Mouse (Mus musculus) small intestine, adult 2 months (tissue): Measurements from ENCODE around the gene Zfp652. TPM values are rescaled to one million over a fixed set of nuclear protein-coding genes. Genes with fewer than 3 reads are reported as not detected.

ENCODE experiments used
- H3K27ac ChIP-seq: fragments of 200-500 bp; 2 replicates; pipeline ENCODE4 v1.5.1; 2012; ENCODE audit warnings: low read depth, low read length, control low read depth, inconsistent platforms; ENCODE audit not compliant: insufficient read depth
- H3K27me3 ChIP-seq: fragments of 200-500 bp; 2 replicates; pipeline ENCODE4 v1.6.1; 2012; ENCODE audit warnings: mild to moderate bottlenecking, moderate library complexity, low read length, inconsistent platforms; ENCODE audit not compliant: control insufficient read depth, insufficient read depth
- H3K36me3 ChIP-seq: fragments of 200-500 bp; 2 replicates; pipeline ENCODE4 v1.6.1; 2012; ENCODE audit warnings: mild to moderate bottlenecking, low read length, control low read depth, inconsistent platforms; ENCODE audit not compliant: control insufficient read depth, insufficient read depth
- H3K4me1 ChIP-seq: fragments of 200-500 bp; 2 replicates; pipeline ENCODE4 v1.6.1; 2012; ENCODE audit warnings: low read length, inconsistent platforms, mixed read lengths; ENCODE audit not compliant: control insufficient read depth, insufficient read depth, insufficient read length
- H3K4me3 ChIP-seq: fragments of 200-500 bp; 2 replicates; pipeline ENCODE4 v1.5.1; 2012; ENCODE audit warnings: low read depth, mild to moderate bottlenecking, control low read depth, inconsistent platforms, low read length, moderate library complexity
- CTCF ChIP-seq: fragments of 200-500 bp; IDR thresholded peaks from 2 replicates; pipeline ENCODE4 v1.5.1; 2012; ENCODE audit warnings: low read depth, mild to moderate bottlenecking, control low read depth, inconsistent platforms, low read length, moderate library complexity, mixed read lengths; ENCODE audit not compliant: insufficient replicate concordance, insufficient read length; ENCODE audit errors: extremely low read depth
- POLR2A ChIP-seq: fragments of 200-500 bp; IDR thresholded peaks from 2 replicates; pipeline ENCODE4 v1.6.1; 2012; ENCODE audit warnings: low read depth, mild to moderate bottlenecking, control low read depth, inconsistent platforms, low read length, moderate library complexity
- WGBS: fragments of 180-500 bp; shearing (Covaris S2); methylation state at CpG from one replicate; pipeline ENCODE4 v1.1.7; 2018; 5-methylcytosine and 5-hydroxymethylcytosine counted together
- polyA plus RNA-seq: library from polyadenylated mRNA; depleted of rRNA; stranded (reverse); fragments of >200 nt; gene quantifications from 2 replicates; pipeline ENCODE4 v1.2.3, GENCODE M21; 2012

The Zfp652 gene
- polyA plus RNA-seq, 1 experiment: 25.1 TPM

GRCm38 (mm10) chr11:95785675-95786074, 73.2 kb downstream of the Zfp652 start:
- Histone ChIP-seq H3K27me3 (no peaks in the 10 kb centered on the region), H3K27ac (no peak overlapping the region), H3K4me1 (peaks cover 3% of the 10 kb centered on the region; the same call in 1 of the 2 replicates), H3K36me3 (no peaks in the 10 kb centered on the region), H3K4me3 (no peak overlapping the region)
- 87% methylated on average over 4 of the region's 4 CpGs for WGBS
- TF ChIP-seq POLR2A: no peak
- peak; percentile 65; the same call in 1 of the 2 replicates for TF ChIP-seq CTCF

- 87% methylated on average over 6 of the region's 6 CpGs for WGBS
- H3K36me3 ChIP-seq: no peaks in the 10 kb centered on the region
- H3K4me1 ChIP-seq: peaks cover 3% of the 10 kb centered on the region; the same call in 1 of the 2 replicates
- no peaks in the 10 kb centered on the region for H3K27me3 ChIP-seq
- TF ChIP-seq POLR2A: no peak
- no peak for TF ChIP-seq CTCF
- H3K4me3 ChIP-seq: no peak overlapping the region
- H3K27ac ChIP-seq: no peak overlapping the region
These were observed 74.0 kb downstream of the Zfp652 start for GRCm38 (mm10) chr11:95786511-95786910.

- Histone ChIP-seq H3K27ac (no peak overlapping the region), H3K4me3 (no peak overlapping the region), H3K36me3 (no peaks in the 10 kb centered on the region), H3K4me1 (peaks cover 3% of the 10 kb centered on the region; the same call in 1 of the 2 replicates), H3K27me3 (no peaks in the 10 kb centered on the region)
- TF ChIP-seq CTCF: no peak
- no peak for TF ChIP-seq POLR2A
- 38% methylated on average over 8 of the region's 8 CpGs for WGBS
These were observed 77.0 kb downstream of the Zfp652 start for GRCm38 (mm10) chr11:95789451-95789891.

GRCm38 (mm10) chr11:95791787-95792186, 79.3 kb downstream of the Zfp652 start:
- Histone ChIP-seq H3K4me3 (no peak overlapping the region), H3K27me3 (peaks cover 7% of the 10 kb centered on the region), H3K36me3 (no peaks in the 10 kb centered on the region), H3K4me1 (peaks cover 8% of the 10 kb centered on the region), H3K27ac (no peak overlapping the region)
- no peak for TF ChIP-seq CTCF
- no peak for TF ChIP-seq POLR2A
- WGBS: 87% methylated on average over 13 of the region's 13 CpGs

- no peak for TF ChIP-seq CTCF
- TF ChIP-seq POLR2A: no peak
- WGBS: 93% methylated on average over 8 of the region's 8 CpGs
- Histone ChIP-seq H3K27me3 (peaks cover 11% of the 10 kb centered on the region), H3K4me3 (no peak overlapping the region), H3K36me3 (no peaks in the 10 kb centered on the region), H3K27ac (no peak overlapping the region), H3K4me1 (peaks cover 9% of the 10 kb centered on the region)
These were observed 80.6 kb downstream of the Zfp652 start for GRCm38 (mm10) chr11:95792950-95793509.

DNA sequence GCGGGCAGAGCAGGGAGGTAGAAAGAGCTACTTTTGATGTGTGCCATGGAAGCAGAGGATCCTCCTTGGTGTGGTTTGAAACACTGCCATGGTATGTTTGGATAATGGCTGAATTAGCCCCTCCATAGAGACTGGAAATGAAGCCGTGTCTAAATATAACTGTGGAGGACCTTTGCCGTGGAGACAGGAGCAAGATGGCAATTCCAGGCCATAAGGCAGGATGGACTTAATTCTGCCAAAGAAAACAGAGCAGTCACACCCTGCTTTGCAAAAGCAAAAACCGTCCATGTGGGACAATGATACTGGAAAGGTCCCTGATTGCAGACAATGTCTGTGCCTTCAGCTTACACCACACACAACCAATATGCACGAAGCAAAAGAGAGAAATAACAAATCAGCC, 81.7 kb downstream of the Zfp652 start:
- WGBS: 66% methylated on average over 5 of the region's 5 CpGs
- Histone ChIP-seq H3K4me1 (peaks cover 8% of the 10 kb centered on the region), H3K27ac (no peak overlapping the region), H3K4me3 (no peak overlapping the region), H3K36me3 (no peaks in the 10 kb centered on the region), H3K27me3 (peaks cover 11% of the 10 kb centered on the region)
- TF ChIP-seq CTCF: no peak
- TF ChIP-seq POLR2A: no peak

DNA sequence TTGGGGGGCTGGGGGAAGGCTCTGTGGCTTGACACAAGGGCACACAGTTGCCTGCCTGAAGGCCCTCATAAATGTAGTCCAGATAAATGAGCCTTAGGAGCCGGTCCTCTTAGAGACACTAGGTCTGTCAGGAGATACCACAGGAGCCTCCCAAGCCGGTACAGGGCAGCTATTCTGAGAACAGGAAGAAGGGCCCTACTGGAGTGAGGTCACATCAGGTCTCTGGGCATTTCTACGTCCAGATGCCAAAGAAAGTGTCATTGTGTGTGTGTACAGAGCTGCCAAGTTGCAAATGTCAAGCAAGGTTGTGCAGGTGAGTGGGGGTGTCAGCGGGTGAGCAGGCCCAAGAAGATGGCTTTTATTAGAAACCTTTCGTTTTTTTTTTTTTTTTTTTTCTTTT, 83.1 kb downstream of the Zfp652 start:
- H3K36me3 ChIP-seq: no peaks in the 10 kb centered on the region
- no peak overlapping the region for H3K4me3 ChIP-seq
- WGBS: 70% methylated on average over 5 of the region's 5 CpGs
- TF ChIP-seq POLR2A: no peak
- no peak for TF ChIP-seq CTCF
- peaks cover 12% of the 10 kb centered on the region for H3K4me1 ChIP-seq
- peaks cover 11% of the 10 kb centered on the region for H3K27me3 ChIP-seq
- H3K27ac ChIP-seq: no peak overlapping the region
